Mouse (Mus musculus) intestine, embryonic 16.5 days (tissue): ENCODE measurements around the gene Kank1. TPM values are rescaled to one million over a fixed set of nuclear protein-coding genes. Genes with fewer than 3 reads are reported as not detected.
A peak's percentile ranks its signal among the peaks of the same experiment; 100 is the strongest.

Experiments
- ATAC-seq: fragments of 200-750 bp; cut with Nextera tagmentation; 2 replicates; pipeline ENCODE4 v1.8.0; 2017; ENCODE audit warnings: moderate TSS enrichment, moderate library complexity
- H3K27ac ChIP-seq: fragments of 300-500 bp; sonication (generic); 2 replicates; pipeline ENCODE4 v1.5.1; 2014; ENCODE audit warnings: mild to moderate bottlenecking, low read length
- H3K27me3 ChIP-seq: fragments of 300-500 bp; sonication (generic); replicated peaks from 2 replicates; pipeline ENCODE4 v1.6.1; 2014; ENCODE audit warnings: low read length, control low read depth, mixed read lengths; ENCODE audit not compliant: control insufficient read depth, insufficient read depth
- H3K36me3 ChIP-seq: fragments of 300-500 bp; sonication (generic); 2 replicates; pipeline ENCODE4 v1.6.1; 2014; ENCODE audit warnings: low read length, control low read depth; ENCODE audit not compliant: control insufficient read depth, insufficient read depth
- H3K4me1 ChIP-seq: fragments of 300-500 bp; sonication (generic); 2 replicates; pipeline ENCODE4 v1.6.1; 2014; ENCODE audit warnings: low read length, control low read depth, mixed read lengths; ENCODE audit not compliant: control insufficient read depth, insufficient read depth
- H3K4me2 ChIP-seq: fragments of 300-500 bp; sonication (generic); 2 replicates; pipeline ENCODE4 v1.6.1; 2014; ENCODE audit warnings: low read depth, low read length, control low read depth
- H3K4me3 ChIP-seq: fragments of 300-500 bp; sonication (generic); 2 replicates; pipeline ENCODE4 v1.5.1; 2014; ENCODE audit warnings: mild to moderate bottlenecking, low read length
- H3K9ac ChIP-seq: fragments of 300-500 bp; sonication (generic); 2 replicates; pipeline ENCODE4 v1.6.1; 2014; ENCODE audit warnings: low read depth, low read length
- H3K9me3 ChIP-seq: fragments of 300-500 bp; sonication (generic); 2 replicates; pipeline ENCODE4 v1.6.1; 2016; ENCODE audit warnings: low read length, control low read depth; ENCODE audit not compliant: control insufficient read depth
- WGBS: fragments of 180-500 bp; shearing (Covaris S2); extraction: QIAGEN DNeasy Blood & Tissue Kit; methylation state at CpG from one replicate; pipeline ENCODE4 v1.1.7; 2014; 5-methylcytosine and 5-hydroxymethylcytosine counted together
- polyA plus RNA-seq: library from polyadenylated mRNA; unstranded; fragments of >200 nt; fragmentation: Nextera tagmentation; extraction: Ambion mirVana; gene quantifications from 2 replicates; pipeline ENCODE4 v1.2.1, GENCODE M21; 2015

Kank1 gene
- polyA plus RNA-seq, 1 experiment from 2014 or later, result 16.1 TPM

DNA sequence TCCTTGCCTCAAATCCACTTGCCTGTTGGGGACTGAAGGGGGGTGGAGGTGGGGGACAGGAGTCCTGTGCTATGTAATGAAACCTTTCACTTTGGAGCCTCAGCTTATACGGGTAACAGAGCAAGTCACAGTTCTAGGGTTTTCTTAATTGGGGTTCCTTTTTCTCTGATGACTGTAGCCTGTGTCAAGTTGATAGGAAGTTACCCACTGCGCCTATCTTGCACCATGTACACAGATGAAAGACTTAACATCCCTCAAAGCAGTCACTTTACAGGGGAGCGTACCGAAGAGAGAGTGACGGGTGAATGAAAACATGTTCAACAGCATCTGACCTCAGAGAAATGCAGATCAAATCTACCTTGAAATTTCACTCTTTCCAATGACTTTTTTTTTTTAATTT, 109.2 kb downstream of the Kank1 start:
- Histone ChIP-seq H3K4me1 (peaks cover 5% of the 10 kb centered on the region), H3K9me3 (no peaks in the 10 kb centered on the region), H3K4me2 (no peak overlapping the region), H3K4me3 (no peak overlapping the region), H3K27me3 (no peaks in the 10 kb centered on the region), H3K9ac (no peak overlapping the region), H3K36me3 (no peaks in the 10 kb centered on the region), H3K27ac (no peak overlapping the region)
- WGBS, result 91% methylated on average over 5 of the region's 5 CpGs
- no peak for ATAC-seq

DNA sequence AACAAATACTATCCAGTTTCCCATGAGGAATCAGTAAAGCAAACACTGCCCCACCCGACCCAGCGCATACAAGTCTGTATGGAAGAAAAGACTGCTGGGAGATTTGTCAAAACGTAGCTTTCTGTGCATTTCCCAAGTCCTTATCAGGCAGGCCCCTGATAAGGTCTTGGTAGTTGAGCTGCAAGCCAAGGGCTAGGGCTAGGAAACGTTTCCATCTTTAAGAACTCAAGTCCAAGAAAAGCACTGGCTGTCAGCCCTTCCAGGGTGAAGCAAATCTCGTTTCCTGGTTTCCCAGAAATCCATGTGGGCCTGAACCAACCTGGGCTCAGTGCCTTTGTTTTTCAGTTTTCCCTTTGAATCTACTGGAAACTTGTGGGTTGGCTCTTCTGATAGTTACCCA, 110.7 kb downstream of the Kank1 start:
- Histone ChIP-seq H3K4me2 (no peak overlapping the region), H3K27ac (no peak overlapping the region), H3K9ac (no peak overlapping the region), H3K36me3 (no peaks in the 10 kb centered on the region), H3K4me3 (no peak overlapping the region), H3K4me1 (peaks cover 12% of the 10 kb centered on the region), H3K27me3 (no peaks in the 10 kb centered on the region), H3K9me3 (no peaks in the 10 kb centered on the region)
- 43% methylated on average over 5 of the region's 5 CpGs for WGBS
- peak; percentile 76 for ATAC-seq

DNA sequence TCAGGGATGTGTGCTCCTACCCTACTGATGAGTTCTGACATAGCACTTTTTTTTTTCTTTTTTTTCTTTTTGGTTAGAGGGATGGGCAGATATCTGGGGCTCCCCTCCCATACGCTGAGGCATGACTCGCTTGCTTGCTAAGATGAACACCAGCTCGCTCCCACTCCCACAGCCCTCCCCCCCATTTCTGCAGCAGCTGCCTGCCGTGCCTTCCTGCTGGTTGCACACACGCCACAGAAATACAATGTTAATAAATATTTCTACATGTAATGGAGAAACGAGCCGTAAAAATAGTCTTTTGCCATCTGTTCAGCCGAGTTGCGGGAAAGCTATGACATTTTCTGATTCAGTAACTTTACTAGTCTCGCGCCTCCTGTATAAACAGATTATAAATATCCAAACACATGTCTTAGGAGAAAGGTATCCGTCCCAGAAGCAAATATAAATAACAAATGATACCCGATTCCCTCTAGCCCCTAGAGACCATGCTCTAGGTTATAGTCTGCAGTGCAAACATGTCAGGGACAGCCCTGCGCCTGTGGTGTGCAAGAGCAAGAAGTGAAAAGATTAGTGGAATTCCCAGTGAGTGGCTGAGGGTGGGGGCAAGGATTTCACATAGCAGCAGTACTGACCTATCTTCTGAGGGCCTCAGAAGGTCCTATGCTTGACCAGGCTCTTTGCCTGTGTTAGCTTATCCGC, 114.6 kb downstream of the Kank1 start:
- H3K36me3 ChIP-seq, result no peaks in the 10 kb centered on the region
- no peak overlapping the region for H3K4me3 ChIP-seq
- ATAC-seq, result no peak
- no peak overlapping the region for H3K27ac ChIP-seq
- no peaks in the 10 kb centered on the region for H3K27me3 ChIP-seq
- no peak overlapping the region for H3K9ac ChIP-seq
- 40% methylated on average over 15 of the region's 15 CpGs for WGBS
- H3K4me1 ChIP-seq, result peaks cover 10% of the 10 kb centered on the region
- H3K9me3 ChIP-seq, result no peaks in the 10 kb centered on the region
- no peak overlapping the region for H3K4me2 ChIP-seq

DNA sequence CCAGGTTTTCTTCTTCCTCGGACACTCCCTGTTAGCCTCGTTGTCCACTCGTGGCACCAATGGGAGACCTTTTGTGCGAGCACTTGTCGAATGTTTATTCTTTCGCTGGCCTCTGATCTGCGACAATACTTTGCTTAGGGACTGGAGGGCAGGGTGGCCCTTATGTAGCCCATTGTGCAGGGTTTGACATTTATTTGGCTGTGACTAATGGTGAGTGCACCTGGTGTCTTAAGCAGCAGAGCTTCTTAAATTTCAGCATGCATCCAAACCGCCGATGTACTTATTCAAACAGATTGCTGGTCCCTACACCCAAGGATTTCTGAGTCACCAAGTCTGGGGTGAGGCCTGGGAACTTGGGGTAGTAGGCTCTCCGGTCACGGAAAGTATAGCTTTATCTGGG, 120.3 kb downstream of the Kank1 start:
- no peak for ATAC-seq
- Histone ChIP-seq H3K36me3 (no peaks in the 10 kb centered on the region), H3K4me1 (peaks cover 4% of the 10 kb centered on the region), H3K27ac (no peak overlapping the region), H3K4me3 (no peak overlapping the region), H3K9ac (no peak overlapping the region), H3K4me2 (no peak overlapping the region), H3K27me3 (no peaks in the 10 kb centered on the region), H3K9me3 (no peaks in the 10 kb centered on the region)
- 59% methylated on average over 11 of the region's 11 CpGs for WGBS

DNA sequence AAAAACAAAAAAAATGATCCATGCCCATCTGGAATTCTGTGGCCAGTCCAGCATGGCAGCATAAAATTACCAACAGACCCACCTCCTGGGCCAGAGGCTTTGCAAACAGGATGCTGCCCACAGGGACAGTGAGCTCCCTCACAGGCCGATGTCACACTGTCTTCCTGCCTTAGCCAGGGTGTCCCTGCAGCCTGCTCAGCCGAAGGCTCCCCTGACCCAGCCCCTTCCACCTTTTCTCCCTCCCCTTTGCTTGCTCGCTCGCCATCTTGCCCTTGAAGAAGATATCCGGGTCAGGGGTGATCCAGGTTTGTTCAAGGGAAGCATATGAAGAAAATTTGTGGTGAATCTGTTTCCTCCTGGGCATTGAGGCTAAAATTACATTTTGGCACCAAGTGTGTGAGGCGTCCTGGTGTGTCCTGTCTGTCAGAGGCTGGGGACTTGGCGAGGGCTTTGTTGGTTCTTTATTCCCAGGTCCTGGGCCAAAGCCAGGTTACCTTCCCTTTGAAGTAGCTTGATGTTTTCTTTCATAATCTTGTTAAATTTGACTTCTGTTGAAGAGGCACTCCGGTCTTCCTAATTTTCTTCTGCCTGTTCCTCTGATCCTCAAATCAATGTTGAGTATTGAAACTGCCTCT, 121.8 kb downstream of the Kank1 start:
- Histone ChIP-seq H3K27ac (no peak overlapping the region), H3K4me1 (no peaks in the 10 kb centered on the region; the same call in 1 of the 2 replicates), H3K4me2 (no peak overlapping the region), H3K27me3 (no peaks in the 10 kb centered on the region), H3K9me3 (no peaks in the 10 kb centered on the region), H3K9ac (no peak overlapping the region), H3K4me3 (no peak overlapping the region), H3K36me3 (no peaks in the 10 kb centered on the region)
- ATAC-seq, result no peak
- 65% methylated on average over 8 of the region's 8 CpGs for WGBS

DNA sequence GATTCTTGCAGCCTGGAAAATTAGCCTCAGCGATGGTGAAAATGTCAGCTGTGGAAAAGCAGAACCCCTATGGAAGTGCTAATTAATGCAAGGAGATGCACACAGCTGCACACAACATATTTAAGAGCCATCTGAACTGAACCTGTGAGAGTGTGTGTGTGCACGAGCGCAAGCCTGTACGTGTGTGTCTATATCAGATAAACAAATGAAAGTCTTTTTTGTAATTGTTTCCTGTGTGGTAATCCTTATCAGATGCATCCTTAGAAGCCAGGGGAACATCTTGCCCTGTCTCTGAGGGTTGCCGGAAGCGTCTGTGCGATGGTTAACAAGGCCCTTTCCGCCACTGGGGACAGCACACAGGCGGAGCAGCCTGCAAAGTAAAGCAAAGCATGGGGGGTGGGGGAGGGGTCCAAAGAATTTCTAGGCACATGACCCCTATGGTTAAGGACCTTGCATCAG, 123.8 kb downstream of the Kank1 start:
- Histone ChIP-seq H3K9me3 (no peaks in the 10 kb centered on the region), H3K4me2 (no peak overlapping the region), H3K27me3 (no peaks in the 10 kb centered on the region), H3K9ac (no peak overlapping the region), H3K27ac (no peak overlapping the region), H3K36me3 (no peaks in the 10 kb centered on the region), H3K4me1 (no peaks in the 10 kb centered on the region; the same call in 1 of the 2 replicates), H3K4me3 (no peak overlapping the region)
- 0 out of 2 replicates have a peak, but pooled peaks have one; percentile 38 for ATAC-seq
- WGBS, result 38% methylated on average over 9 of the region's 9 CpGs

DNA sequence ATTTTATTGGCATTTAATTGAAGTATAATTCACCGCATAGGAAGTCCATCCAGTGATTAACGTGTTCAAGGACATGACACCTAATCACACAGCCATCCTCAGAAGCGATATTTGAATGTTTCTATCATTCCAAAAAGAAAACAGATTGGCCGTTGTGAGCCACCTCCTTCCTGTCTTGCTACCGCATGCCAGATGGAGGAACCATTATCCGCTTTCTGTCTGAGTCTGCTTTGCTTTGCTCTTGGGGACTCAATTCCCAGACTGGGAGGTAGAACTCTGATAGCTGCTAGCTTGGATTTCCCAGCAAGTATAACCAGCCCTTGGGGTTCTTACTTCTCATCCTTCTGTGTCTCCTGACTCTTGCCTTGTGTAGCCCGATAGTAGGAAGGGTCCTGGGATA, 125.2 kb downstream of the Kank1 start:
- Histone ChIP-seq H3K9me3 (no peaks in the 10 kb centered on the region), H3K4me2 (no peak overlapping the region), H3K9ac (no peak overlapping the region), H3K4me1 (no peaks in the 10 kb centered on the region; the same call in 1 of the 2 replicates), H3K27ac (no peak overlapping the region), H3K27me3 (no peaks in the 10 kb centered on the region), H3K4me3 (no peak overlapping the region), H3K36me3 (no peaks in the 10 kb centered on the region)
- 69% methylated on average over 7 of the region's 7 CpGs for WGBS
- ATAC-seq, result no peak

DNA sequence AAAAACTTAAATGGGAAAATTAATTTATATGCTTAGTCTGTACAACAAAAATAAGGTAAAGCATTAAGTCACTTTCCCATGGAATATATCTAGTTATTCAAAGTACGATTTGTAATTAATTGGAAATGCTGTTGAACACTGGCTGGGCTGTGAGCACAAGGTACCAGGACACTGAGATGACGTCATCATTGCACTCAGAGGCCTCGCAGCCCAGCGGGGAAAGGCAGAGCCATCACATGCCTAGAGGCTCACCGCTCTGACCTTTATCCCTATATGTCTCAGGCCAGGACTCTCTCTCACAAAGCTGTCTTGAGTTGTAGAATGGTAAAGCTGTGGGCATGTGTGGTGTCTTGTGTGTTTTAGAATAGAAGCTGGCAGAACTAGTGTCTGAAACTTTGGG, 128.9 kb downstream of the Kank1 start:
- 63% methylated on average over 5 of the region's 5 CpGs for WGBS
- Histone ChIP-seq H3K9ac (no peak overlapping the region), H3K27me3 (no peaks in the 10 kb centered on the region), H3K4me2 (no peak overlapping the region), H3K36me3 (no peaks in the 10 kb centered on the region), H3K9me3 (no peaks in the 10 kb centered on the region), H3K4me3 (no peak overlapping the region), H3K4me1 (peaks cover 2% of the 10 kb centered on the region; the same call in 1 of the 2 replicates), H3K27ac (no peak overlapping the region)
- peak; percentile 81 for ATAC-seq

DNA sequence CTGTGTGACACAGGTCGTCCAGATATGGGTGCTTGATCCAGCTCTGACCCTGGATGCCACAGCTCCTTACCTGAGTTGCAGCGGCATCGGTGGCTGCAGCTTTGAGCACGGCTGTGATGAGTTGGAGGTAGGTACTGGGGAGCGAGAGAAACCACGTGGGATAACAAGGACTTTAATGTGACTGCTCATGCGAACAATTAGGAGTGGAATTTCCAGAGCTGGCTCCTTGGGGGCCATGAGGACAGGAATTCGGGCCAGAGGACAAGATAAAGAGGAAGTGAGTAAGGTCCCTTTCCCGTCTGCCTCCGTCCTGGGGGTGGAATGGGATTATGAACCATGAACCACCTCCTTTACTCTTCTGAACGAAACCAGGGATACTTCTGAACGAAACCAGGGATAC, 129.8 kb downstream of the Kank1 start:
- Histone ChIP-seq H3K4me2 (no peak overlapping the region), H3K9ac (no peak overlapping the region), H3K4me3 (no peak overlapping the region), H3K4me1 (0 out of 2 replicates have a peak, but pooled peaks cover 2% of the 10 kb centered on the region), H3K27ac (no peak overlapping the region), H3K36me3 (no peaks in the 10 kb centered on the region), H3K27me3 (no peaks in the 10 kb centered on the region), H3K9me3 (no peaks in the 10 kb centered on the region)
- no peak for ATAC-seq
- 78% methylated on average over 12 of the region's 12 CpGs for WGBS
